Mouse (Mus musculus): ENCODE measurements at regions not wholly inside any gene's neighbourhood (a gene's known extent, or its start where the extent isn't known, plus 50 kb on each side); places are given as distances from the start of the nearest gene placed in this dataset.

DNA sequence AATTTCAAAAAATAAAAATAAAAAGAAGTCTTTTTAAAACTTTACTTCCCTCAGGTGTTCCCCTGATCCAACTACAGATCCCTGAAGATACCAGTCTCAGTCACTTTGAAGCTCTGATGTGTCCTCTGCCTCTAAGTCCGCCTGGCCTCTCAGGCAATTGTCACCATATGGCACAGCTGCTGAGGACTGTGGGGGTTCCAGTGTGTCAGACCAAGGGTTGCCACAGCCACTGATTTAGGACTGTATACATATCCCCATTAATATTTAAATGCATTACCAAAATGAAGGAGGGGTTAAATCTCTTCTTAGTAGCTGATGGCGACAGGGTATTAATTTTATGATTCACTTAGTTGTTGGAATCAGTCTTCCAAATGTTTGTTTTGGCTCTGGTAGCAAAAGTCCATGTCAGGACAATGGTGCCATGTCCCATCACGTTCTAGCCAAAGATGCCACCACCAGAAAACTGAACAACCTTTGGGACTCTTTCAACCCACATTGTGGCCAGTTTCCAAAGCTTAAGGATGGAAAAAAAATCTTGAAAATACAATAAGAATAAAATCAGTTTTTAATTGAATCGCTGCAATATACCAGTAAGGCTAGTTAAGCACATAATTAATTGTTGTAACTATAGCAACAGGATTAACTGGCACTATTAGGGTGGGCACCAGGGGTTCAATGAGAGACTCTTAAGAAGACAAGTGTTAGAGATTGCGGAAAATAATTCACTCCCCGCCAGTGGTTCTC lies 62.5 kb downstream of the Arrdc4 start:
- ATAC-seq (replicated peaks; ENCODE audit: poor library complexity), result no peak

DNA sequence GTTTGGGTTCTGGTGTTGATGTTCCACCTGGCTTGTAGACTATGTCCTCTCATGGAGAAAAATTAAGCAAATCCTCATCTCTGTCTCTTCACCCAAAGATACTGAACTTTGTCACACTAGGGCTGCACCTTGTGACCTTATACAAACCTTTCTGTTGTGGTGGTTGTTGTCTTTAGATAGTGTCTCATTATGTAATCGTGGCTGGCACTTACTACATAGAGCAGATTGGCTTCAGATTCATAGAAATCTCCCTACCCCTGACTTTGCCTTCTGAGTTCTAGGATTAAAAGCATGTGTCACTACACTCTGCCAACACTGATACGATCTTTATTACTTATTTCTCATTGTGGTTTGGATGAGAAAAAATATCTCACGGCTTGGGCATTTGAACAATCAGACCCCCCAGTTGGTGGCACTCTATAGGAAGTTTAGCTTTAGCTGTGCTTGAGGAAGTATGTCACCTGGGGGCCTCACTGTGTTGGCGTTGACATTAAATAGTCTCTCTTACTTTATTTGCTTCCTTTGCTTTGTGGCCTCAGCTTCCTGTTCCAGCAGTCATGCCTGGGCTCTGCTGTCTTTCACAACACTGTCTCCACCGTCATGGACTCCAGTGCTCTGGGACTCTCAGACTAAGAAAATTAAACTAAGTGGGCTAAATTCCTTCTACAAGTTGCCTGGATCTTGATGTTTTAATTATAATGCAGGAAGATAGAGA lies 66.0 kb downstream of the Arrdc4 start:
- ATAC-seq (replicated peaks; ENCODE audit: poor library complexity), result peak; percentile 90

DNA sequence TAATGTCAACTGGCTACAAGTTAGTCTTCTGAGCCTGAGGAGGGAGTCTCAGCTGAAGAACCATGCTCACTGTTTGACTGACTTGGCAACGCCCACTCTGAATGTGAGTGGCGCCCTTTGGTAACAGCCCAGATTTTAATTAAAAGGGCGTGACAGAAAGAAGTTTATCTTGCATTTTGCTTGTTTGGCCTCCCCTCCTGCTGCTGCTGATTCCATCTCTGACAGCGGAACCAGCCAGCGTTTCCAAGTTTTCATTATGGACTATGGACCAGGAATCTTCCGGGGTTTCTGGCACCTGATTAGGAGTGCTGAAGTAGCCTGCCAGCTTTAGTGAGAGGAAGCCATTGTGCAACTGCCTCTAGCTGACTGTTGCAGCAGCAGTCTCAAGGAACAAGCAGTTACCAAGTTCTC lies 66.7 kb downstream of the Arrdc4 start:
- ATAC-seq (replicated peaks; ENCODE audit: poor library complexity), result peak; percentile 64

- no peak for ATAC-seq (replicated peaks; ENCODE audit: poor library complexity)
These were observed 69.3 kb downstream of the Arrdc4 start for GRCm38 (mm10) chr7:68679770-68680169.

DNA sequence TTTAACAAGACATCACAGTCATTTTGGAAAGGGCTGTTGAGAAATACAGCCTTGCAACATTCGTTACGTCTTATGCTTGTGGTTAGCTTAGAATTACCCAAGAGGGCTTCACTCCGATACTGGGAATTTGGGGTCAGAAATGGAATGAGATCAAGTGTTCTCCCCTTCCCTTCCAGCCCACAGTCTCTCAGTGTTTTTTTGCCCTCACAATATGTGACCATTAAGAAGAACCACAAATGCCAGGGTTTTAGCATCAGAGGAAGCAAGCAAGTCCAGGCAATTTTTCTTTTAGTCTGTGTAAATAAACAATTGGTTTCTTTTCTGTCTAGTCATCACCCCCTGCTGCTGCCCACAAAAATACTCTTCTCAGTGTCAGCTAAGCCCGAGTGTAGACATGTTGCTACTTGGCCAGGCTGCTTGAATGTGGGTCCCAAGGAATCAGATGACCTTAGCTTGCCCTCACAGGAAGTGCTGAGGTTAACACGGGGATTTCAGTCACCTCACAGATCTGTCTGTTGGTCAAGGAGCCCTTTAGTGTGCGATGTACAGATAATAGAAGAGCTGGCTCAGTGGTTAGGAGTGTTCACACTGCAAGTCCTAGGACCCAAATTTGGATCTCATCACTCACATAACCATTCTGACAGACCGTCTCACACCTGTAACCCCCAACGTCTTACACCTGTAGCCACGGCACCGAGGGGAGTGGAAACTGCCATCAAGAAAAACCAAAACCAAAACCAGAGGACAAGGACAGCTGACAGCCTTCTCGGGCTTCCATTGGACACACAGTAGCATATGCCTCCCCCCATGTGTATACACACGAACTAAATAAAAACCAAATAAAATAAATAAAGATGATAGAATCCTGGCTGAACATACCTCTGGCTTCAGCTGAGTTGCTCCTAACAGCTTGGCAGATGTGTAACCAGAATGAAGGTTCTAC lies 81.0 kb downstream of the Arrdc4 start:
- ATAC-seq (replicated peaks; ENCODE audit: poor library complexity), result peak; percentile 91

- ATAC-seq (replicated peaks; ENCODE audit: poor library complexity), result peak; percentile 65
These were observed 81.8 kb downstream of the Arrdc4 start for GRCm38 (mm10) chr7:68667215-68667614.

- ATAC-seq (replicated peaks; ENCODE audit: poor library complexity), result peak; percentile 23; the same call in 1 of the 2 replicates
These were observed 92.7 kb downstream of the Arrdc4 start for GRCm38 (mm10) chr7:68656354-68656753.

DNA sequence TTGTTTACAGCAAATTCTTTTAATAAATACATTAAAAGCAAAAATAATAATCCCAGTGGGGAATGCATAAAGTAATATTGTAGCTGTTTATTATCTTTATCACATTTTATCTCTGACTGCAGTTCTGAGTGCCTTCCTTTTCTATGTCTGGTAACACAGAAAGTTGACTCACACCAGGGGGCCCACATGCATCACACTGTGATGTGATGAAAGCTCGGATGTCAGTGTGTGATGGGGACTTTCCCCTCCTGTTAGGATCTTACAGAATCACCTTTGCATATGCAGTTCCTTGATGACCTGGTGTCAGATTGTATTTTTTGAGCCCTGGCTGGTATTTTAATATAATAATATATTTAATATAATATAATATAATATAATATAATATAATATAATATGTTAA lies 95.5 kb downstream of the Arrdc4 start:
- no peak for ATAC-seq (replicated peaks; ENCODE audit: poor library complexity)

- peak; percentile 44; the same call in 1 of the 2 replicates for ATAC-seq (replicated peaks; ENCODE audit: poor library complexity)
These were observed 97.6 kb downstream of the Arrdc4 start for GRCm38 (mm10) chr7:68651418-68651817.

GRCm38 (mm10) chr7:68637556-68638215 lies 111.4 kb downstream of the Arrdc4 start:
- no peak for ATAC-seq (replicated peaks; ENCODE audit: poor library complexity)

- no peak for ATAC-seq (replicated peaks; ENCODE audit: poor library complexity)
These were observed 128.0 kb downstream of the Arrdc4 start for GRCm38 (mm10) chr7:68621080-68621479.

DNA sequence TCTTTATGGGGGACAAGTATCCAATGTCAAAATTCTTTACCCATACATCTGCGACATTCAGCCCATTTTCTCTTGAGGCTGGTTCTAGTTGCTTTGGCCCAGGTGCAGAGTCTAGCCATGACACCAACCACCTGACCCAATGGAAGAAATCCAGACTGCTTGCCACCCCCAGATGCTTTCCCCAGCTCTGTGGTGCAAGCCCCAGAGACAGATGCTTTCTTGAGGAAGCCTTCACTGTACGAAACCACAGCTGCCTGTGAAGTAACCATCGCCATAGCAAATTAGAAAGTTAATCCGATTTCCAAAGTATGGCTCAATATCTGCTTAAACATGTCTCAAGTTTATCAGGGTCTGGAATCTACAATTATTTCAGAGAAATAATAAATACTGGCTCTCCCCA lies 138.5 kb downstream of the Arrdc4 start:
- peak; percentile 77 for ATAC-seq (replicated peaks; ENCODE audit: poor library complexity)

DNA sequence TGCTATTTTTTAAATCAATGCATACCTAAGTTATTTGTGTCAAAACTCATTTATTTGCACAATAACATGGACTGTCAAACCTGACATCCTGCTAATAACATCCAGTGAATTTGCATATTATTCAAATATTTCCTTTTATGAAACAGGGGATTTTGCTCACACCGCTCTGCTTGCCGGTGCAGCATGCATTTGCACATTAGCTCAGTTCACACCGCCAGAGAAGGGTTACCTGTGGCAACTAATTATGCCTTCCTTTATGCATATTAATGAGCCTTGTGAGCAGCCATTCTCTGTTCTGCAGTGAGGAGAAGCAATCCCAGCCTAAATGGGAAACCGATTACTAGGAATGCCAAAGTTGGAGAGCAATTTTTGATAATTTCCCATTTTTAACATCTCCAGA lies 141.9 kb downstream of the Arrdc4 start:
- ATAC-seq (replicated peaks; ENCODE audit: poor library complexity), result no peak

GRCm38 (mm10) chr7:68606278-68606677 lies 142.8 kb downstream of the Arrdc4 start:
- no peak for ATAC-seq (replicated peaks; ENCODE audit: poor library complexity)

GRCm38 (mm10) chr7:68603711-68604110 lies 145.3 kb downstream of the Arrdc4 start:
- no peak for ATAC-seq (replicated peaks; ENCODE audit: poor library complexity)

DNA sequence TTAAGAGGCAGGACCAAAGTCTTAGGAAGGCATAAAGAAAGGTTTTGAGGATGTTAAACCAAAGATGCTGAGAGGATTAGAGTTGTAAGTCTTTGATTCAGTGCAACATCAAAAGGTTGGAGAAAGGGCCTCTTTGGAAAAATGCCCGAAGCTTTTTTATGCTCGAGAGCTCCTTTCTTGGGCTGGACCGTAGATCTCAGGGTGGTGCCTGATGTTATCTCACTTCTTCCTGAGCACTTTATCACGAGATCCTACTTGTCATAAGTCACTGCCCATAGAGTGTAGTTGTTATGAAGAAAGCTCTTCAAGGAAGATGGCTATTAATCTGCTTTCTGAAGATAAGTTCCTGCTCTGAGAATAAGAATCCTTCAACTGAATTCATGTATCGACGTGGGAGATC lies 147.0 kb downstream of the Arrdc4 start:
- ATAC-seq (replicated peaks; ENCODE audit: poor library complexity), result no peak

GRCm38 (mm10) chr7:68594017-68594386 lies 155.0 kb downstream of the Arrdc4 start:
- peak; percentile 78 for ATAC-seq (replicated peaks; ENCODE audit: poor library complexity)

GRCm38 (mm10) chr7:68593344-68594016 lies 155.6 kb downstream of the Arrdc4 start:
- peak; percentile 29; the same call in 1 of the 2 replicates for ATAC-seq (replicated peaks; ENCODE audit: poor library complexity)

DNA sequence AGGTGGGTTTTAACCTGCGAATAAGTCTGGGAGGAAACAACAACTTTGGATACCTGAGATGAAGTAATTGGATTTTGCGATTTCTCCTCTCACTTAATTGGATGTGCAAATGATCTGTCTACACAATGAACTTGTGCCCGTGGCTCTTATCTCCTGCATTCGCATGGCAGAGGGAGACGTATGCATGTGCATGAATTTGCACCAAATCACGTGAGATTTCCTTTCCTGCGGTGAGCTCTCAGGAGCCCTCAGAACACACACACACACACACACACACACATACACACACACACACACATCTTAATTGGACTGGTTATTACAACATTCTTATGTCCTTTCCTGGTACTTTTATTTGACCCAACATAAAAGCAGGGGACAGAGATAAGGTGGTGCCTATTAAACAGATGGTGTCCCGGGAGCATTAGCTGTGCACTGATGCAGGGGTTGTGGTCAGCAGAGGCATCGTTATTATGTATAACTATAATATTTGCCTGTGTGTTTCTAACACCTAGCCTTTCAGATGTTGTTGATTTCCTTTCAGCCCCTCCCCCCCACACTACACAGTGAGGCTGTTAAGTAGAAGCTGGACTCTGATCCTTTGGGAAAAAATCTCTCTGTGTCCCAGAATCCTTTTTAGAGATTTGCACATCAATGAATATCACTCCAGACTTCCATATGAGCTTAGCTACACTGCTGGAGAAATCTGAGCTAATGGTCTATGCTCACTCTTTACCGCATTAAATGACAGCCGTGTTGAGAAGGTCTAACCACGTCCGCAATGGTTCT lies 166.3 kb downstream of the Arrdc4 start:
- ATAC-seq (replicated peaks; ENCODE audit: poor library complexity), result no peak
